Mouse (Mus musculus) lung, adult 2 months (tissue): ENCODE data around the gene Ddx31.

Experiments
- CTCF ChIP-seq: fragments of 200-500 bp; IDR thresholded peaks from 2 replicates; pipeline ENCODE4 v1.5.1; 2011; ENCODE audit warnings: mild to moderate bottlenecking, low read length, control low read depth; ENCODE audit not compliant: insufficient read depth
- POLR2A ChIP-seq: fragments of 200-500 bp; IDR thresholded peaks from 2 replicates; pipeline ENCODE4 v1.6.1; 2011; ENCODE audit warnings: low read depth, mild to moderate bottlenecking, control low read depth, low read length, borderline replicate concordance; ENCODE audit errors: extremely low read depth

GRCm38 (mm10) chr2:28912961-28913360, 72.8 kb downstream of the Ddx31 start:
- TF ChIP-seq CTCF, result no peak
- no peak for TF ChIP-seq POLR2A
